Mouse (Mus musculus) skeletal muscle tissue, adult 2 months (tissue): ENCODE measurements around the gene Sema3b.

Experiments used
- DNase-seq: peaks from one replicate; pipeline ENCODE4 v3.0.0-alpha.2; 2012; ENCODE audit warnings: low read depth, low spot score

Sema3b gene

DNA sequence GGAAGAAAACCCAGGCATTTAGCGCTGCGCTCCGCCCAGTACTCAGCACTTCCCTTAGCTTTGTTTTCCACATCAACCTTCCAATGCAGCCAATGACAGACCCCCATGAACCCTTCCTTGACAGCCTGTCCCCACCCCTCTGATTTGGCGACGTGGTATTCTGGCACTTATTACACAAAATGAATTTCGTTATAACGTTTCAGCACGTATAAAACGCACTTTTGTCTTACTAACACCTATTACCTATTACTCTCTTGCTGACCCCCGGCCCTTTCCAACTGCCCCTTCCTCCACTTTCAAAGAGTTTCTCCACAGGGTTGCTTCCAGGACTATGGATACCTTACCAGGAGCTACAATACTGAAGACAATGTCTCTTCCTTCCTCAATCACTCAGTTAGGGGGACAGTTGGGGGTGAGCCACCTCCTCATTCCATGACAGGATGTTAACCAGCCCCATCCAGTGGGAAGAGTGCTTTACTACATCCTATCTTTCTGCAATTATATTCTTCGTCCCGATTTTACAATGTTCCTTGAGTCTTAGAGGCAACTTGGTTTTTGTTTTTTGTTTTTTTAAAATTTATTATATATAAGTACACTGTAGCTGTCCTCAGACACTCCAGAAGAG, 4.0 kb upstream of the Sema3b start:
- DNase-seq: no peak

DNA sequence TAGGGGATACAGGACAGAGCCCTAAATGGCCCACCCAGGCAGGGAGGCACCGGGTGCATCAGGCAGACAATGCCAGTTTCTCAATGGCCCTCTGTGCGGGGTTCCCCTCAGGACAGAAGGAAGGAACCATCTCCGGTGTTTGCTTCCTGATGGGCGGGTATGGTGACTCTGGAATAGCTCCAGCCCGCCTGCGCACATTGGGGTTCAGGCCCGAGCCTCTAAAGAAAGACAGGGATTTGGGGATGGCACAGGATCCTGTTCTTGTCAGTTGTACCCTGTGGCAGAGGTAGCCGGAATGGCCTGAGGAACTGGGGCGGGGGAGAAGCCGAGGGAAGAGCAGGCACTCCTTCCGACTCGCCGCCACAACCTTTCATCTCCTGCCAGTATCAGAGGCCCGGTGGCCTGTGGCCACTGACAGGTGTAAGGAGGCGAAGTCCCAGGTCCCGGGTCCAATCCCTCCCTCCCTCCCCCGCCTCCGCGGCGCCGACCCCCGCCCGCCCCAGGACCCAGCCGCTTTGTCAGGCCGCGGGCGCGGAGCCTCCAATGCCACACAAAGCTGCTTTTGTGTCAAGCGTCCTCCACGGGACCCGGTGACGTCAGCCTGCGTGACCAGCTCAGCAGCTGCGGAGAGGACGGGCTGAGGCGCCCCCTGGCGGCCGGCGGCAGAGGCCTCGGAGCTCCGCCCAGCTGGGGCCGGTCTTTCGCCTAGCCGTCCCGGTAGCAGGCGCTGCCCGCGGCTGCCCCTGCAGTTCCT, 3.3 kb upstream of the Sema3b start:
- peak; percentile 97 for DNase-seq

GRCm38 (mm10) chr9:107611456-107612190, 2.6 kb upstream of the Sema3b start:
- no peak for DNase-seq

GRCm38 (mm10) chr9:107609433-107609830, 403 bp upstream of the Sema3b start:
- no peak for DNase-seq

- no peak for DNase-seq
Observed at GRCm38 (mm10) chr9:107607653-107608245, 1.3 kb downstream of the Sema3b start.

DNA sequence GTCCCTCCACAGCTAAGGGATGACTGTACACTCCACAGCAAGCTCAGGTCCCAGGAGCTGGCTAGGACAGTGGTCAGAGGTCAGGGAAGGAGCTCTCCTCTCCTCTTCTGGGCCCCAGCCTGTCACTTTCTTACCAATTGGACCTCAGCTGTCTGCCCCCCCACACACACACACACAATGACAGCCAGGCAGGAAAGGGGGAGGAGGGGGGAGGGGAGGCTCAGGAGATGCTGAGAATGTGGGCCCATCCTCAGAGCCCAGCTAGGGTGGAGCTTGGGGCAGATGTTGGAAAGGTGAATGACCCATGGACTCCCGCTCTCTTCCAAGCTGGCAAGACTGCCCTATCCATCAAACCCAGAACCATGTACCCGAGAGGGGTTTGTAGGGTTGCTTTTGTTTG, 2.0 kb downstream of the Sema3b start:
- DNase-seq: no peak

- DNase-seq: no peak
Observed at GRCm38 (mm10) chr9:107606591-107606990, 2.4 kb downstream of the Sema3b start.

- no peak for DNase-seq
Observed at GRCm38 (mm10) chr9:107605041-107605661, 3.9 kb downstream of the Sema3b start.

- DNase-seq: no peak
Observed at GRCm38 (mm10) chr9:107603251-107603650, 5.8 kb downstream of the Sema3b start.

DNA sequence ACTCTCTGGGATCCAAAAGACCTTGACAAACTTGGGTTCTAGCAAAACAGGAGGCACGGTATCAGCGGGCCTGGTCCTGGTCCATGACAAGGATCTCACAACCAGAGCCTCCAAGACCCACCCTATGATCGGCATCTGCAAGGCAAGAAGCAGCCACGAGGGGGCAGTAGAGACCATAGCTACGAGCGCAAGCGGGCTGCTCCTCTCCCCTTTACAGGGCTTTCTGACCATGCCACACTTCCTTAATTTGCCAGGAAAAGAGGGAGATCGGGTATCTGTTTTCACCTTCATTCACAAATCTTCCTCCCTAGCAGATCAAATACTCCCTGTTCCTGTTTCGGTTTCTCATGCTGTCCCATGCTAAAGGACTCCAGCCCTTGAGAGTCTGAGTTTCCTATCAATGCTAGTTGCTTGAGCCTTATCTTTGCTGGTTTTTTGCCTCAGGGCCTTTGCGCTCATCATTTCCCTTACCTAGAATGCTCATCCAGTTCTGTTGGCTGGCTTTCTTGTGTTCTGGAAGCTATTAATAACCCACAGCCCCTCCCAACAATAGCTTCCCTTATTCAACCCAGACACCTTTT, 6.9 kb downstream of the Sema3b start:
- DNase-seq: peak; percentile 91

GRCm38 (mm10) chr9:107601275-107601674, 7.8 kb downstream of the Sema3b start:
- DNase-seq: no peak

DNA sequence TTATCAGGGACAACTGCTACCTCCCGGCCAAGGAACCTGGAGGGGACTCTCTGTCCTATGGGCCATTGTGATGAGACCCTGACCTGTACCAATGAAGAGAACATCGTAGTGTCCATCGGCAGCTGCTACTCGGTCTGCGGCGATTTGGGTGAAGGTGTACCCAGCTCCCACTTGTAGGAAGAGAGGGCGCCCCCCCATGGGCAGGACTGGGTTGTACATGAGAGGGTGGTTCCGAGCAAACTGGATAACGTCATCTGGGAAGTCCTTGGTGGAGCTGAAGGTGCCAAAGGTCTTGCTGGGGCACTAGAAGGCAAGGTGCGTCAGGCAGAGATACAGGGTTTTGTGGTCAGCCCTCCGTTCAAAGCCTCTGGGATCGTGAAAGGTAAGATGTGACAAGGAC, 8.3 kb downstream of the Sema3b start:
- no peak for DNase-seq

- no peak for DNase-seq
Observed at GRCm38 (mm10) chr9:107599842-107600241, 9.2 kb downstream of the Sema3b start.

DNA sequence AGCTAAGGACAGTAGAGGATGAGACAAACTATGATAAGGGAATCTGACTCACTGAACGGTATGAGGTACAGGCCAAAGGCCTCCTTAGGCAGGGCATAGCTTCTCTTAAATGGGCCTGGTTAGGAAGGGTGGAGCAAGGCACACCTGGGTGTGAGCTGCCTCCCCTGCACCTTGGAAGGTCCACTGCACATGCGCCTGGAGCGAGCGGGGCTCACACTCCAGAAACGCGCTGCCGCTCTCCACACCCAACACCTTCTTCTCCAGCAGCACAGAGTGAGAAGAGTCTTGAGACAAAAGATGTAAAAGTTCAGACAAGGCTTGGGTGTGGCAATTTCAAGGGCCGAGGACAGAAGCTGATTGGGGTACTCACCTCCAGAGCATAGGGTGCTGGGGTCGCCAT, 9.6 kb downstream of the Sema3b start:
- no peak for DNase-seq

- no peak for DNase-seq
Observed at GRCm38 (mm10) chr9:107598385-107598784, 10.6 kb downstream of the Sema3b start.

DNA sequence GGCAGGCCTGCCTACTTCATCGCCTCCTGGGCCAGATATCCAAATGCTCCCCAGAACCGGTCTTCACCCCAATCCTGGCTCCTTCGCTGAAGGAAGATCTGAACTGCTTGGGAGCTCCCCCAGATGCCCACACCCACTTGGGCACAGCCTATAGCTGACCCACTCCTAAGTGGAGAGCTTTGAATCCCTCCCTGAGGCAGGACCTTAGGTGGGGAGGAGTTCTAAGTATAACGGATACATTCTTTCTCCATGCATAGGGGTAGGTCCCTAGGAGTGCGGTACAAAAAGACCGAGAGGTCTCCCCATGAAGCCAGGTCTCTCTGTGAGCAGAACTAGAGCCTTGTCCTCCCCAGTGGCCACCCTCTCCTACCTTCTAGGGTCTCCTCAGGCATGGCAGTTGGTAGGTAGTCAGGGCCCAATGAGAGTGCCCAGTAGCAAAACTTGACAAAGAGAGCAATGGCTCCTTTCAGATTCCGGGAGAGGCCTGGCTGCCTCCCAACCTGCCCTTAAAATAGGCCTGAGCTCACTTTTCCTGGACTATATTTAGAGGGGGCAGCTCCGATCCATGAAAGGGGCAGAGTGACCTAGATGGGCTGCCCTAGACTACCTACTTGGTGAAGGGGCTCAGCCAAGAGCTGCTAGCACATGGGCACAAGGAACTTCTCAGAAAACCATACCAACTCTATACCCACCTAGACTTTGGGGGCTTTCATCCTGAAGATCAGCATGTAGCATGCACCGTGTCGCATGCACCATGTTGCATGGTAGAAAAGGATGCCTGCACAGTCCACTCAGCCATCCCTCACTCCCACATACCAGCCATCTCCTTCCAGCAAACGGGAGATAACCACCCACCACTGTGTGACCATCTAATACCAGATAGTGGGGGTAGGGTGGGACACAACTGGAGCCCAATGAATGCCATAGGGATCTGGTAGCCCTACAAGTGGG, 12.1 kb downstream of the Sema3b start:
- peak; percentile 84 for DNase-seq

GRCm38 (mm10) chr9:107594281-107595062, 14.6 kb downstream of the Sema3b start:
- no peak for DNase-seq

DNA sequence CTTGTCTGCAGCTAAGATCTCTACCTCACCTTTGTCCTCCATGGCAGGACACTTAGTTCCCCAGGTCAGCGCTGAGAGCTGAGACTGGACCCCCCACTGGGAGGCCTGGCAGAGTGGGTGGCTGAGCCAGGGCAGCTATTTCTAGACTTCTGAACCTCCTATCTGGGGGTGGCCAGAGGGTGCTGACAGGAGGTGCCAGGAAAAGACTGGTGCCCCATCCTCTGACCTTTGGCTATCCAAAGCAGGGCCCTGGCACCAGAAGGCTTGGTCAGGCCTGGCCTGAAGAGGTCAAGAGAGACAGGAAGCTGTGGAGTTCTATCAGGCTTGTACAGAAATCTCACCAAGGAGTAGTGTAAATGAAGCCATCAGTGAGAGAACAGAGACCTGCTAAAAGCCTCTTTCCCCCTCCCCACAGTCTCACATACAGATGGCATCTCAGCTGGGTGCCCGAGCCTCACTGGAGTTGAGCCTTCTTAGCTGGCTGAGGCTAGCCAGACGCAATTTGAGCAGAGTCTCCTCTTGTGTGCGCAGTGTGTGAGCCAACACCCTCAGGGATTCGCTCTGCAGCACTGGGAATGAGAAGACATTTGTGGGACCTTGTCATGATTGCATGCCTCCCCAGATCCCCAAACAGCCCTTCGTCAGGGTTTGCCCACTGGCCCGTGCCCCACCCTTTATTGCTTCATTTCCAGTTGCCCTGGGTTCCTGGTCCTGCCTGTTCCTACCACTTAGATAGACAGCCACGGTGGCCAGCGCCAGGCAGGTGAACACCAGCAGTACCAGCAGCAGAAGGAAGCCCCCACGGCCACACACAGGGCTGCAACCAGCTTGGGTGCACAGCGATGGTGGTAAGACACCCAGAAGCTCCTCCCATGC, 15.7 kb downstream of the Sema3b start:
- peak; percentile 83 for DNase-seq

DNA sequence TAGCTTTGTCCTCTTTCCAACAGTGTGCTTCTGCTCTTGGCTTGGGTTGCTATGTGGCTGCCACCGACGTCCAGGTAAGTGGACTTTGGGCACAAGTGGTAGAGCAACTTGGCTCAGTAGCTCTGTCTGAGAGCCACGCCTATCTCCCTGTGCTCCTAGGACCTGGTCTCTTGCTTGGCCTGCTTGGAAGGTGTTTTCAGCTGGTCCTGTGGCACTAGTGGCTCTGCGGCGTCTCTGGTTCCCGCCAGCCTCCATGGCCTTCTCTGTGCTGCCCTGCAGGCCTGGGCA, 18.3 kb downstream of the Sema3b start:
- DNase-seq: no peak
